Mouse (Mus musculus) heart, postnatal 36 days (tissue): ENCODE measurements at regions not wholly inside any gene's neighbourhood (a gene's known extent, or its start where the extent isn't known, plus 50 kb on each side); places are given as distances from the start of the nearest gene placed in this dataset.
"Not testable (repeated sequence)": the region's sequence is repeated elsewhere in the genome, so short reads cannot be mapped to it uniquely, and the experiment has no call there.

Experiments
- DNase-seq, 2 experiments: peaks; one replicate each; pipeline ENCODE4 v3.0.0; 2021 to 2022
- intact Hi-C: fragments of 180-260 bp; cut with DNase I; formaldehyde crosslinking; loops from one replicate; pipeline ENCODE4 v1.15.1; 2025

- no peak for DNase-seq
- intact Hi-C loops = no loop called here
These were observed 991.0 kb downstream of the Car8 start for GRCm38 (mm10) chr4:7247816-7248215.

GRCm38 (mm10) chr4:7247244-7247643 is 991.6 kb downstream of the Car8 start:
- DNase-seq = no peak
- intact Hi-C loops = no loop called here

GRCm38 (mm10) chr4:7246828-7247227 is 992.0 kb downstream of the Car8 start:
- intact Hi-C loops = no loop called here
- DNase-seq = no peak

GRCm38 (mm10) chr4:7245653-7246052 is 993.2 kb downstream of the Car8 start:
- no peak for DNase-seq
- intact Hi-C loops = no loop called here

GRCm38 (mm10) chr4:7237848-7238247 is 1001.0 kb downstream of the Car8 start:
- intact Hi-C loops = no loop called here
- DNase-seq = no peak

GRCm38 (mm10) chr4:7234537-7234936 is 1004.3 kb downstream of the Car8 start:
- intact Hi-C loops, DNase-seq: not testable (repeated sequence)

GRCm38 (mm10) chr4:7228980-7229379 is 1009.9 kb downstream of the Car8 start:
- intact Hi-C loops = no loop called here
- no peak for DNase-seq

GRCm38 (mm10) chr4:7222922-7223321 is 1015.9 kb downstream of the Car8 start:
- intact Hi-C loops = no loop called here
- DNase-seq = no peak

- intact Hi-C loops = no loop called here
- DNase-seq = no peak
These were observed 1018.4 kb downstream of the Car8 start for GRCm38 (mm10) chr4:7220426-7220825.

GRCm38 (mm10) chr4:7215048-7216030 is 1023.5 kb downstream of the Car8 start:
- intact Hi-C loops = no loop called here
- no peak for DNase-seq

GRCm38 (mm10) chr4:7206987-7207386 is 1031.9 kb downstream of the Car8 start:
- DNase-seq = no peak
- intact Hi-C loops = no loop called here

- DNase-seq = no peak
- intact Hi-C loops = no loop called here
These were observed 1037.0 kb downstream of the Car8 start for GRCm38 (mm10) chr4:7201816-7202215.

- intact Hi-C loops = no loop called here
- DNase-seq = no peak
These were observed 1038.9 kb downstream of the Car8 start for GRCm38 (mm10) chr4:7199941-7200340.

GRCm38 (mm10) chr4:7199052-7199451 is 1039.8 kb downstream of the Car8 start:
- no peak for DNase-seq
- intact Hi-C loops = no loop called here

- intact Hi-C loops = no loop called here
- no peak for DNase-seq
These were observed 1042.3 kb downstream of the Car8 start for GRCm38 (mm10) chr4:7196570-7196969.

- intact Hi-C loops = no loop called here
- DNase-seq = no peak
These were observed 1043.2 kb downstream of the Car8 start for GRCm38 (mm10) chr4:7195619-7196018.

- intact Hi-C loops = no loop called here
- no peak for DNase-seq
These were observed 1046.9 kb downstream of the Car8 start for GRCm38 (mm10) chr4:7191912-7192311.

- no peak for DNase-seq
- intact Hi-C loops = no loop called here
These were observed 1047.6 kb downstream of the Car8 start for GRCm38 (mm10) chr4:7191228-7191627.

- DNase-seq = no peak
- intact Hi-C loops = no loop called here
These were observed 1063.8 kb downstream of the Car8 start for GRCm38 (mm10) chr4:7175030-7175429.

- DNase-seq = no peak
- intact Hi-C loops = no loop called here
These were observed 1066.1 kb downstream of the Car8 start for GRCm38 (mm10) chr4:7172528-7173306.

- intact Hi-C loops = no loop called here
- DNase-seq = no peak
These were observed 1067.0 kb downstream of the Car8 start for GRCm38 (mm10) chr4:7171637-7172417.
